Mouse (Mus musculus): ENCODE data around the gene Ikbkg. TPM values are rescaled to one million over a fixed set of nuclear protein-coding genes. Genes with fewer than 3 reads are reported as not detected.
"Not testable (repeated sequence)": the region's sequence is repeated elsewhere in the genome, so short reads cannot be mapped to it uniquely, and the experiment has no call there.

The Ikbkg gene
- total RNA-seq (2022): 100 to 1,000 TPM in 2 of 4 experiments, 10 to 100 TPM in 2; 68.7 to 107 (median 88.8) TPM

DNA sequence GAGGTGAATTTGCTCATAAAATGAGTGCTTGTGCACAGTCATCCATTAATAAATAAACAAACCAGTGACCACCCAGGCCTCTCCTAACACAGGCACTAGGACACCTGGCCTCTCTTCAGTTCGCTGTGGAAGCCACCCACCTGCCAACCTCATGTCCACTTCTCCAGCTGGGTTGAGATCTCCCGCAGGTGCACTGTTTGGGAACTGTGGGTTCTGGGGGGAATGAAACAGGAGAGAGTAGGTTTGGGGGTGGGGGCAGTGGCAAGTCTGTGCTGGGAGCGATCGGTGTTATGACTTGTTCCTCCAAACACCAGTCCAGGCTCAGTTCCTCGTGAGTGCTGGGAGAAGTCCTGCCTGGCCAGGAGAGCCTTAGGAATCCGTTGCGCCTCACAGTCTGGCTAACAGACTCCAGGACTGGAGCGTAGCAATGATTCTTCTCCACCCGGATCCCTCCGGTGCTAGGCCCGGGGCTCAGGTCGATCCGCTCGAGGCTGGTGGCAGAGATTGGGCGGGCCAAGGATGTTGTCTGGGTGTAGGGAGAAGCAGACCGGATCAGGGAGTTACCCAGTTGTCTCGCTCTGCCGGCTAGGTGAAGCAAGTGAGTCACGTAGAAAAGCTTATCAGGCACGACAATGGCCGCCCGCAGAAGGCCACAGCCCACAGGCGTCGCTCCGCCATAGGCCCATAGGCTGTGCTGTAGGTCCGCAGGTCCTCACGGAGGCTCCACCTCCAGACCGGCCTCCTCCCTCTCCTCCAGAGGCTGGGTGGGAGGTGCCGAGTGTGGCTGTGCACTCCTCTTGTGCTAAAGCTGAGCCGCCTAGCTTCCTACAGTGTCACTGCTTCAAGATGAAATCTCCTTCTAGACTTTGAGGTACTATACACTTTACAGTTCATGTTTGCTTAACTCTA is at the start of gene Ikbkg, which contains the start of gene Fam3a:
Ikbkg (plus strand) TSS at position 756 of the 909 bp plus-strand sequence.
Fam3a (minus strand) TSS at position 738 of the 909 bp plus-strand sequence.
- DNase-seq: peak; percentile 81

DNA sequence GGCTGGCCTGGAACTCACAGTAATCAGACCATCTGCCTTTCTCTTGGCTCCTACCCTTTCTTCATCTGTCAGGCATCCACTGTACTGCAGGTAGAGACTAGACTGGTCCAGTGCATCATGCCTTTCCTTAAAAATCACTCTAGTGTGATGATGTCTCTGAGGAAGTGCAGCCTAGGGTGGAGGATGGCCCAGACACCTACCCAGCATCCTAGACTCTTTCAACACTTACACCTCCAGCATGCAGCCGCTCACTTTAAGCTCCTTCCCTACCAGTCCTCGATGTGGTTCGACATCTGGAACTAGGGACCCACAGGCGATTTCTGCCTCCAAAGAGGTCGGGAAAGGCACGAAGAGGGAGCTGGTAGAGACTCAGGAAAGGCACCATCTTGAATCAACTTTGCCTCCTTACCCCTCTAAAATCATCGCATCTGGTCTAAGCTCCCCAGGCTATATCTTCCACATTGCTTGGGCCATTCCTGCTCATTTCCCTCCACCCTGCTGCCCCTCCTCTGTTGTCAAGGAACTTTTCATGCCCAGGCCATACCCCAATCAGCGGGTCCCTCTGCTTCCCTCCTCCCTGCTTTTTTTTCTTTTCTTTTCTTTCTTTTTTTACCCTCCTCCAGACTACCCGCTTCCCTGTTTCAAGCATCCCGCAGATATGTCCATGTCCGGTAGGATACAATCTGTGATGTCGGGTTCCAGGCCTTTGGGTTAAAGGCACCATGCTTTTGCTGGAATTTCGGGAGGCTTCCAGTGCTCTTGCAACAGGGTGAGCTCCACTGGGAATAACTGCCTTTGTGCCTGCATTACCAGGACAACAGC is 40.2 kb upstream of the Ikbkg start:
- DNase-seq: no peak

DNA sequence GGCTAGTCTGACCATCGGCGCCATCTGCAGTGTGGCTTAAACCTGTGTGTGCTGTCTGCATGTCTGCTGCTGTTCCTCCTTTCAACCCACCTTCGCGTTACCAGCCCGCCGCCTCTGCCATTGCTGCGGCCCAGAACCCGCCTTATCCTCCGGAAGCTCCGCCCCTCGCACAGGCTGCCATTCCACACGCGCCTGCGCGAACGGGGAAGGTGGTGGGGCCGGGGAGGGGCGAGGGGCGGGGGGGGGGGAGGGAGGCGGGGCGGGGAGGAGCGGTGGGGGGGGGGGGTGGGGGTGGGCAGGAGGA is 39.7 kb upstream of the Ikbkg start, which contains the start of gene Lage3:
Lage3 (minus strand) TSS at position 152 of the 304 bp plus-strand sequence.
- peak; percentile 73 for DNase-seq

DNA sequence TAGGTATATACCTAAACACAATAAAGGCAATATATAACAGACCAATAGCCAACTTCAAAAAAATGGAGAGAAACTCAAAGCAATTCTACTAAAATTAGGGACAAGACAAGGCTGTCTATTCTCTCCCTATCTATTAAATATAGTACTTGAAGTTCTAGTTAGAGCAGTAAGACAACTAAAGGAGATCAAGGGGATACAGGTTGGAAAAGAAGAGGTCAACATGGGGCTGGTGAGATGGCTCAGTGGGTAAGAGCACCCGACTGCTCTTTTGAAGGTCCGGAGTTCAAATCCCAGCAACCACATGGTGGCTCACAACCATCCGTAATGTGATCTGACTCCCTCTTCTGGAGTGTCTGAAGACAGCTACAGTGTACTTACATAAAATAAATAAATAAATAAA is 36.0 kb upstream of the Ikbkg start:
- not testable (repeated sequence) for DNase-seq

DNA sequence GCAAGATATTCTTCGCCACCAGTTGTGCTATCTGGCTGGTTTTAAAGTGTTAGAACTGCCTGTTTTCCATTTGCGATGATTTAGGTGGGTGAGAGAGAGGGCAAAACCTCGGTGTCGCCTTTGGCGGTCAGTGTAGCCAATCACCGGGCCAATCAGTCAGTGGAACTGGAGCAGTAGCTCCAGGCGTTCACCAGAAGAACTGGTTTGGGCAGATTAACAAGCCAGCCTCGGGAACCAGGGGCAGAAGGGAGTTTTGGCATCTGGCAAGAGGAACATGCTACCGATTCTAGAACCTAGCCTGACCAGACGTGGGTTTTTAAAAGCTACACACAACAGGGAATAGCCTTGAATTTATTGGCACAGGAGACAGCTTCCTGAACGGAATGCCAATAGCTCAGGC is 33.9 kb upstream of the Ikbkg start:
- no peak for DNase-seq

DNA sequence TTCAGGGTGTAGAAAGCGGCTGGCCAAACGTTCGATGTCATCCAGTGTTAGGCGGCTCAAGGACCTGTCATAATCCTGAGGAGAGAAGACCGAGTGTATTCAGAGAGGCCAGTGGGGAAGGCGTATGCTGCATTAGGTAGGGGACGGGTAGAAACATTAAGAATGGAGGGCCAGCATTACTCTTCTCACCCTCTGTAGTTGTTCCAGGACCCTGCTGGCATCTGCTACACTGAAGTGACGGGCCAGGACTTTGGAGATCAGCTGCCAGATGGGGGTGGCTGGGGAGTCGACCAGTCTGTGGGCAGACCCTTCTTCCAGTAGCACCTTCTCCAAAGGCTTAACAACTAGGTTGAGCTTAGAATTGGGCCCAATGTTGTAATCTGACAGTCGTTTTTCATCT is 25.6 kb upstream of the Ikbkg start:
- DNase-seq: no peak

DNA sequence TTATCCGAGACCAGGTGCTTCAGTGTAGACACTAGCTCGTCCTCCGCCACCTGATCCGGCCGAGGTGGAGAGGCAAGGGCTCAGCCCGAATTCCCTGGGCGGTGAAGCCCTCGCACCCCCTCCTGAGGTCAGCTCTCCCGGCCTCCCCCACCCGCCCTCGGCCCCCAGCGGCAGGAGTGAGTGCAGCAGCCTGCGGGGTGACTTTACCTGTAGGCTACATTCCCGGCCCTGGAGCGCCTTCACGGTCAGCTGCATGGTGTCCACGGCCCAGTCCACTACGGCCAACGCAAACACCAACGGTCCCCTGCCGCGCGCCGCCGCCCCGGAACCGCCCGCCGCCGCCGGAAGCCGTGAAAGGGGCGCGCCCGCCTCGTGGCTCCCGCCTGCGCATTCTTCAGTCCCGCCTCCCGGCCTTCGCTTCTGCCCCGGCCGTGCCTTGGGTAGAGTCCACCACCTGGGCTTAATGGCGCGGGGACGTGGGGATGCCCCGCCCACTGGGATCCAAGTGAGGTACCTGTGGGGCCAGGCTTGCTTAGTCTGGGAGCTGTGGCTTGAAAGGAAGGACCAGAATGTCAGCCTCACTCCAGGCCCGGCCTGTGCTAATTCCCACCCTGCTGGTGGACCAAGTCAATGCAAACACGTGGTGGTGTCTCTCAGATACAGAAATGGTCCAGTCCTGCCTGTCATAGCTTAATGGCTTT is 24.7 kb upstream of the Ikbkg start:
- peak; percentile 56 for DNase-seq

DNA sequence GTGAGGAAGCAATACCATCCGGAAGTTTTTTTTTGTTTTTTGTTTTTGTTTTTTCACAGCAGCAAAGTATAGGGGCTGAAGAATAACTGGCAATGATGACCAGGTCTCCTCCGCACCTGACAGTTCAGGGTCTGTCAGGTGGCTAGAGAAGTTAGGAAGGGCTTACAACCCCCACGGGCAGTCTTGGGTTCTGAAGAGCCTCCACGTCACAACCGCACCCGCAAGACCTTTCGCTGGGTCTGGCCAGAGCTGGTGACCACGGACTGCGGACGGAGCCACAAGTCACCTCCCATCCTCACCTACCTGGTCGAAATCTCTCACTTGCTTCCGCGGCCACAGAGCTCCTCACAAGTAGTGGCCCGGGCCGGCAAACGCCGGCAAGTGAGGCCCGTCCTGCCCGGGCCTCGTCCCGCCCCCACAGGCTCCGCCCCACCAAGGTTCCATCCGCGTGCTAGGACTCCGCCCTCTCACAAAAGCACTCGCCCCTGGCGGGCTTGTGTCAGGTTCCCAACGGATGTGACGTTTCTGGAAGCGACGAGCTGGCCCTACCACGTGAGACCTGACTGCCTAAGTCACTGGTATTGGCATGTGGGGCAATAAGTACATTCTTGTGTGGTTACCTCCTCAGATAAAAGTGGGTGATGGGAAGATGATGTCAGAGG is 20.1 kb upstream of the Ikbkg start, which contains the start of the genes Ubl4a and Slc10a3:
Ubl4a (minus strand) TSS at position 331 of the 662 bp plus-strand sequence.
Slc10a3 (minus strand) TSS at position 462 of the 662 bp plus-strand sequence.
- peak; percentile 87 for DNase-seq

DNA sequence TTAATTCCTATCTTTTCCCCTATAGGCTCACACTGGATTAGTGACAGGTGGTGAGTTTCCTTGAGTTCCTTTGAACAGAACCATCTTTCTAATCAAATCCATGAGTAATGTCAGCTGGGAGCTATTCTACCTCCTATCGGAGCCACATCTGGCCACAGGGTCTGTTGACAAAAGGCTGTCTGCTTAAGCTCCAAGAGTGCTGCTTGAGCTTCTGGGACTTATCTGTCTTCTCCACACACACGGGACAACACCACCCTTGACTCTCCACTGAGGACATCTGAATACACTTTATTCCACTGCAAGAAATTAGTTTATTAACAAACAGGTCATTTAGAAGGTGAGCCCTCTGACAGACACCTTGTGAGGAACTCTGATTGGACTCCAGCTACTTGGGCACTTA is 8.6 kb upstream of the Ikbkg start:
- DNase-seq: no peak

DNA sequence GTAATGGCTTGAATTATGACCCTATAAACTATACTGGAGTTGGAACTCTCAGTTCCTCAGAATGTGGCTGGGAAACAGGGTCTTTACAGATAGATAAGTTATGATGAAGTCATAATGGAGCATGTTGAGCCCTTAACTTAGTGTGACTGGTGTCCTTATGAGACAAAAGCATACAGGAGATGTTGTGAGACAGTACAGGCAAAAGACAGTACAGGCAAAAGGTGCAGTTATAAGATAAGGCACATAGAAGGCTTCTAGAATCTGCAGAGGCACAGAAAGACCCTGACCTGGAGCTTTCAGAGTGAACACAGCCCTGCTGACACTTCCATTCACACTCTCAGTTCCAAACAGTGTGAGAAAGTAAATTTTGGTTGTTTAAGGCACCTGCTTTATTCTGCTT is 4.9 kb upstream of the Ikbkg start:
- no peak for DNase-seq

DNA sequence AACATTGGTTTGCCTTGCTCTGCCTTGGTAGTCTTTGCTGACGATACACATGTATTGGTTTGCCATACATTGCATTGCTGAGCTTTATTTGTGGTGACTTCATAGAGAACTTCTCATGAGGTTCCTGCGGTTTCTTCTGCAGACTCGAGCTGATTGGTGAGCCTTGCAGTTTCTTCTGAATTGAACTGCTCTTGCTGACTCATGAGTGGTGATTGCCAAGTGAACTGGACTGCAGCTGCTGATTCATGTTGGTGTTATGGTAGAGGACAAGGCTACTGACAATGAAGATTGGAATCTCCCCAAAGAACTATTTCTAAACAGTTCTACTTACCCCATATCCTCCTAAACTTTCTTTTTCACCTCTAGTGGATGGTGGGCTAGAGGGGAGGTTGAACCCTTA is 7.0 kb downstream of the Ikbkg start:
- no peak for DNase-seq

DNA sequence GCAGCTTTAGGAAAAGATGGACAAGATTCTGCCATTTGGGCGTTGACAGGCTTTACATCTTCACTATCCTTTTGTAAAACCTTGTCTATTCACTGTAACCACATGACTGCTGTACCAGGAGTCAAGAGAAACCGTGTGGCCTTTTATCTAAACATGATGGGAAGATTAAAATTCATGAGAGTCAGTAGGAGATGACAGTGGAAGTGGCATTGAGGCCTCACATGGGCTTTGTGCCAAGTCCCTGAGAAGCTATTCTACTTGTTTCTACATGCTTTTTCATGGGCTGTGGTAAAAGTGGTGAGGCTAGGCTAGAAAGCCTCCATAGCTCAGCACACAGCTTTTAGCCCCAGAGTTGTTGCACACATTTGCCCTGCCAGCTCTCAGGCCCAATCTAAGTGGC is 15.2 kb downstream of the Ikbkg start:
- DNase-seq: no peak

DNA sequence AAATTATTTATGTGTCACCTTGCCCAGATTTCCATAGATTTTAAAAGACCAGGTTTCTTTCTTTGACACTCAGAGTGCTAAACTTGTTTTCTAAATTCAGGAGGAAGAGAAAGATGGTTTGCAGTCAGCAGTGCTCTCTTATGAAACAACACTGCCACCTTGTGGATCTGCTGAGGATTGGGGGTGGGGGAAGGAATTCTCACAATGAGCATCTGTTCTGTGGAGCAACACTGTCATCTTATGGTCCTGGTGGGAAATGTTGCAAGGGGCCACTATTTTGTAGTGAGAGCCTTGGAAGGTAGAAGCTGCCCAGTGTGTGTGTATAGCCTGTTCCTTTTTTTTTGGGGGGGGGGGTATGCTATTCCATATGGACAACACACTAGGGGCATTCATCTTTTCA is 20.3 kb downstream of the Ikbkg start:
- no peak for DNase-seq

DNA sequence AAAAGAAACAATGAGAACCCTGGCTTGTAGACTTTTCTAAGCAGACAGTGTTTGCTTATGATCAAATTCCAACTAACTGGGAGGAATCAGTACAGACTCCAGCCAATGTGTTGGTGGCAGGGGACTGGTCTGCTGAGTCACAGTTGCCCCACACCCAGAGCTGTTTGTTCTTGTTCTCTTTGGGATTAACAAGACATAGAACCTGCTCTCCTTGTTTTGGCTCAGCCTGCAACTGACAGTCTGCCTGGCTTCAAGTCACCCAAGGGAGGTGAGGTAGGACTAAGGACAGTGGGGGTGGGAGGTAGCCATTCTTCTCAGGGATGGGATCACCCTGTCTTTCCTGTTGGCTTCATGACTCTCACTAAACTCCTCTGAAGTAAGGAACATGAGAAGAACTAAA is 31.4 kb downstream of the Ikbkg start:
- DNase-seq: no peak

DNA sequence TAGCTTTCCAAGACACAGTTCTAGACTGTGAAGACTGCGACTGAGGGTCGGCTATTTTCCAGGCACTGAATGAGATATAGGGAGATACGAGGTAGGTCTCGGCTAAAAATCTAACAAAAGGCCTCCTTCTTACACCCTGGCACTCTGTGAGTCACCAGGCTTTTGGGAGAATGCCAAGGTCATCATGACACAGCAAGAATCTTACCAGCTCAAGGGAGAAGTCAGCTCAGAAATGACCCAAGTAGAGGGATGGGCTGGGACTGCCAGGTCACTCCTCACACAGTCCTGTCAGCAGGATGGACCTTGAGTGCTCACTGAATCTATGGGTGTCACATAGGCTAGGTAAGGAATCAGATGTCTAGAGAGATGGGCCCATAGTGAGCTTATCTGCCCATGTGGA is 32.1 kb downstream of the Ikbkg start:
- peak; percentile 85 for DNase-seq

DNA sequence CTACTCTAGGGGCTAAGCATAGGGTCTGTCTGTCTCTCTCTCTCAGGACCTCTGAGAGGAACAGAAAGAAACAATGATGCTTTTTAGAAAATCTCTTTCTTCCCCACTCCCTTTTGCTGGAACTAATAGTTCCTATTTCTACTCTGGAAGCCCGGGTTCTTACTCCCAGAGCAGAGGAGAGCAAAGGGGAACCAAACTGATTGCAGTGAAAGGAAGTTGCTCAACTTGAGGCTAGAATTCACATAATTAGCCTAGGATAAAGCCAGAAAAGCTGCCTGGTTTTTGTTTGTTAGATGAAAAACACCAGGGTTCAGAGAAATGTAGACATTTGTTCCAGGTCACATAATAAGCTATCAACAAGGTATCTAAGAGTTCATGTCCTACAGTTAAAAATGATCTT is 33.2 kb downstream of the Ikbkg start:
- DNase-seq: no peak

DNA sequence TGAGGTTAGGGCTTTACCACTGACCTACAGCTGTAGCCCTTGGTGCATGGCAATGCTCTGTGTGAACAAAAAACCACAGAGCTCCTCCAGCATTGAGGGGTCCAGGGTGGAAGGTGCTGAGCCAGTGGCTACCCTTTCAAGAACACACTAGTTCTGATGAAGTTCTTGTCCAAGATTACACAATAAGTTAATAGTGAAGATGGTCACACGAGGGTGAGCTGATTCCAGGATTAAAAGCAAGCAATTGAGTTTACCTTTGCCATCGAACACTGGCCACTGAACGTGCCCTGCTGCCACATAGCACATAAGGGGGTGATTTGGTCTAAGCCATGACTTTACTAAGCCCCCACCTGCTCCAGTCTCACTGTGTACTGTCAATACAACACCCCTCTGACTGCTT is 34.0 kb downstream of the Ikbkg start:
- no peak for DNase-seq

DNA sequence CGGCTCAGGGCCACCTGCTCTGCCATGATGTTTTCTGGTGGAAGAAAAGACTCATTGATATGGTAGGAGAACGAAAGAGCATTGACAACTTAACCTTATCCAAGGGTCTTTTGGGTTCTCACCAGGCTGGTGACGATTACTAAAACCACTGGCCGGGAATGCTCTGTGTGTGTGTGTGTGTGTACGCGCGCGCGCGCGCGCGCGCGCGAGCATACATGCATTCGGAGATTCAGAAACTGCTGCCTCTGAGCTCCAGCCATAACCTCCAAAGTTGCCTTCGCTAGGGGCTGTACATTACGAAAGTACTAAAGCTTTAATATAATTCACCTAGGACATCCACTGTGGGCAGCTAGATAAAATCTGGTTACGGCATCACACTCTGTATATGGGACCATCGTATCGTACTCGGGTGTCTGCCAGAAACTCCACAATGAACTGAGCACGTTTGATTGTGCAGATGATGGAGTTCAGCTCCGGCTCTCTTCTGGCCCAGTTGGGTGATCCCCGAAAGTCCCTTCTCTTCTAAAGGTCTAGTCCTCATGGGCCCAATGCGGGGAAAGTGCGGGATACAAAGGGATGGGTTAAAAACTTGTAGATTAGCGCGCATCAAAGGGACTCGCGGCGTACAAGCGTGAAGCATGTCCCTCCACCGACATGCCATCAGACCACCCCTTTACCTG is 35.2 kb downstream of the Ikbkg start:
- DNase-seq: no peak

DNA sequence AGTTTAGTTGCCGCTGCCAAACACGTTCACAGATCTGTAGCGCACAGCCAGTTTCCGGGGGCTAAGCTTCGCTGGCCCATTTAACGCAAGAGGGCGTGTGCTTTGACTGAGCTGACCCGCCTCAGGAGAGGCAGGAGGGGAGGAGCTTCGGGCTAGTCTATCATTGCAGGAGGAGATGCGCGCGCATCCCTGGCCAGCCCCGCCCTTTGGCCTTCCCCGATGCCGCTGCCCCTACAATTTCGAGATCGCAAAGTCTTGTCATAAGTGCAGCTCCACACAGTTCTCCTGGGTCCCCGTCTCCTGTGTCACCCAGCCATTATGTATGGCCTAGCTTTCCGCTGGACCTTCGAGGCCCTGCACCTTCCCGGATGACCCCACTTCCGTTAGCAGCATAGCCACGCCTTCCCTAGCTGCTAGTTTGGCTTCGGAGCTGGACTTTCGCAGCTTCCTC is 35.8 kb downstream of the Ikbkg start, which contains the start of gene G6pdx:
G6pdx (minus strand) TSS at position 369 of the 451 bp plus-strand sequence.
- DNase-seq: peak; percentile 88

DNA sequence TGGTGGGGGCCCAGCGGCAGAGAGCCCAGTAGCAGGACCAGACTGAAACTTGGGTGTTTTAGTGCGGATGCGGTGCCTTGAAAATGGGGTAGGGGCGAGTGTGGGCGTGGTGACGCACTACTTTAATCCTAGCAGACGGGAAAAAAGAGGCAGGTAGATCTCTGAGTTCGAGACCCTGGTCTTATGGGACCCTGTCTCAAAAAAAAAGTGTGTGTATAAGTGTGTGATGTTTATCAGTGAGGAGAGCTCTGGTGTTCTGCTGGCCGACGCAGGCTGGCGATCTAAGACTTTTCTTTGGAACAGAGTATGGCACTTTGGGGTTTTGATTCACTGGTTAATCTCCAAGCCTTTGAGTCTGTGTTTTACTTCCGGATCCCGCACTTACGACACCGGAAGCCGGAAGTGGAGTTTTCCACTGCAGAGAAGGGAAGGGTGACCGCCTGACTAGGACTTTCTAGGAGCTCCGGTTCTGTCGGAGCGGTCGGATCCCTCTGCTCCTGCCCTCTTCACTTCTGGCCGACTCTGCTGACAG is 36.3 kb downstream of the Ikbkg start:
- peak; percentile 64 for DNase-seq
